Mouse (Mus musculus) neural tube, embryonic 14.5 days (tissue): ENCODE results near the gene Rac2. TPM values are rescaled to one million over a fixed set of nuclear protein-coding genes. Genes with fewer than 3 reads are reported as not detected.

Experiments used
- ATAC-seq: fragments of 200-750 bp; cut with Nextera tagmentation; 2 replicates; pipeline ENCODE4 v1.8.0; 2017; ENCODE audit warnings: low read depth, mild to moderate bottlenecking, moderate TSS enrichment, moderate library complexity
- H3K27ac ChIP-seq: fragments of 300-500 bp; sonication (generic); 2 replicates; pipeline ENCODE4 v1.5.1; 2014; ENCODE audit warnings: low read depth, mild to moderate bottlenecking, control low read depth, low read length, moderate library complexity, mixed read lengths
- H3K27me3 ChIP-seq: fragments of 300-500 bp; sonication (generic); 2 replicates; pipeline ENCODE4 v1.6.1; 2014; ENCODE audit warnings: low read length; ENCODE audit not compliant: control insufficient read depth, insufficient read depth
- H3K36me3 ChIP-seq: fragments of 300-500 bp; sonication (generic); 2 replicates; pipeline ENCODE4 v1.6.1; 2014; ENCODE audit warnings: low read length, mixed read lengths; ENCODE audit not compliant: control insufficient read depth, insufficient read depth
- H3K4me1 ChIP-seq: fragments of 300-500 bp; sonication (generic); 2 replicates; pipeline ENCODE4 v1.6.1; 2014; ENCODE audit warnings: low read length; ENCODE audit not compliant: control insufficient read depth, insufficient read depth
- H3K4me2 ChIP-seq: fragments of 300-500 bp; sonication (generic); 2 replicates; pipeline ENCODE4 v1.6.1; 2014; ENCODE audit warnings: mild to moderate bottlenecking, low read depth, low read length, control low read depth
- H3K4me3 ChIP-seq: fragments of 300-500 bp; sonication (generic); 2 replicates; pipeline ENCODE4 v1.5.1; 2014; ENCODE audit warnings: low read depth, low read length, control low read depth, mixed read lengths
- H3K9ac ChIP-seq: fragments of 300-500 bp; sonication (generic); replicated peaks from 2 replicates; pipeline ENCODE4 v1.6.1; 2014; ENCODE audit warnings: low read depth, mild to moderate bottlenecking, control low read depth, low read length, mixed read lengths
- H3K9me3 ChIP-seq: fragments of 300-500 bp; sonication (generic); 2 replicates; pipeline ENCODE4 v1.6.1; 2016; ENCODE audit warnings: low read length; ENCODE audit not compliant: control insufficient read depth
- WGBS: fragments of 180-500 bp; shearing (Covaris S2); extraction: QIAGEN DNeasy Blood & Tissue Kit; methylation state at CpG from one replicate; pipeline ENCODE4 v1.1.7; 2014; 5-methylcytosine and 5-hydroxymethylcytosine counted together
- polyA plus RNA-seq: library from polyadenylated mRNA; unstranded; fragments of >200 nt; fragmentation: Nextera tagmentation; extraction: Ambion mirVana; gene quantifications from 2 replicates; pipeline ENCODE4 v1.2.1, GENCODE M21; 2014

The Rac2 gene
- polyA plus RNA-seq, 1 experiment from 2014 or later: 6.9 TPM

GRCm38 (mm10) chr15:78599529-78600193, 27.1 kb upstream of the Rac2 start:
- no peaks in the 10 kb centered on the region for H3K27me3 ChIP-seq
- no peak overlapping the region for H3K27ac ChIP-seq
- no peak for ATAC-seq
- no peak overlapping the region for H3K9ac ChIP-seq
- no peaks in the 10 kb centered on the region for H3K36me3 ChIP-seq
- no peaks in the 10 kb centered on the region for H3K9me3 ChIP-seq
- no peak overlapping the region for H3K4me3 ChIP-seq
- H3K4me2 ChIP-seq: no peak overlapping the region
- no peaks in the 10 kb centered on the region for H3K4me1 ChIP-seq
- WGBS: 83% methylated on average over 13 of the region's 13 CpGs

- no peak for ATAC-seq
- H3K27ac ChIP-seq: no peak overlapping the region
- H3K9ac ChIP-seq: no peak overlapping the region
- H3K27me3 ChIP-seq: no peaks in the 10 kb centered on the region
- H3K36me3 ChIP-seq: no peaks in the 10 kb centered on the region
- no peaks in the 10 kb centered on the region for H3K9me3 ChIP-seq
- no peak overlapping the region for H3K4me2 ChIP-seq
- 96% methylated on average over 6 of the region's 6 CpGs for WGBS
- H3K4me1 ChIP-seq: no peaks in the 10 kb centered on the region
- H3K4me3 ChIP-seq: no peak overlapping the region
These were observed 26.5 kb upstream of the Rac2 start for GRCm38 (mm10) chr15:78599124-78599523.

- no peak for ATAC-seq
- no peak overlapping the region for H3K4me3 ChIP-seq
- no peaks in the 10 kb centered on the region for H3K36me3 ChIP-seq
- 69% methylated on average over 4 of the region's 4 CpGs for WGBS
- no peaks in the 10 kb centered on the region for H3K9me3 ChIP-seq
- H3K4me2 ChIP-seq: no peak overlapping the region
- H3K27ac ChIP-seq: no peak overlapping the region
- no peak overlapping the region for H3K9ac ChIP-seq
- no peaks in the 10 kb centered on the region for H3K27me3 ChIP-seq
- no peaks in the 10 kb centered on the region for H3K4me1 ChIP-seq
These were observed 25.1 kb upstream of the Rac2 start for GRCm38 (mm10) chr15:78597729-78598128.

- no peak within 1 kb of the TSS for H3K27ac ChIP-seq
- no peak within 1 kb of the TSS for H3K4me3 ChIP-seq
- WGBS: 81% methylated on average over 7 of the region's 7 CpGs
- no peaks in the 10 kb centered on the region for H3K27me3 ChIP-seq
- no peaks in the 10 kb centered on the region for H3K36me3 ChIP-seq
- no peak for ATAC-seq
- H3K9ac ChIP-seq: no peak within 1 kb of the TSS
- H3K4me2 ChIP-seq: no peak within 1 kb of the TSS
- H3K4me1 ChIP-seq: no peaks in the 10 kb centered on the region
- H3K9me3 ChIP-seq: no peaks in the 10 kb centered on the region
These were observed 24.3 kb upstream of the Rac2 start, which contains the start of gene Cyth4 for GRCm38 (mm10) chr15:78596914-78597313. Cyth4 (plus strand) TSS chr15:78597047.

GRCm38 (mm10) chr15:78596504-78596903, 23.9 kb upstream of the Rac2 start:
- H3K4me3 ChIP-seq: no peak overlapping the region
- no peaks in the 10 kb centered on the region for H3K36me3 ChIP-seq
- H3K9me3 ChIP-seq: no peaks in the 10 kb centered on the region
- no peaks in the 10 kb centered on the region for H3K4me1 ChIP-seq
- no peak overlapping the region for H3K27ac ChIP-seq
- H3K4me2 ChIP-seq: no peak overlapping the region
- 88% methylated on average over 6 of the region's 6 CpGs for WGBS
- ATAC-seq: no peak
- H3K27me3 ChIP-seq: no peaks in the 10 kb centered on the region
- no peak overlapping the region for H3K9ac ChIP-seq

- H3K4me2 ChIP-seq: no peak overlapping the region
- WGBS: 57% methylated on average over 5 of the region's 5 CpGs
- no peaks in the 10 kb centered on the region for H3K27me3 ChIP-seq
- H3K9ac ChIP-seq: no peak overlapping the region
- H3K36me3 ChIP-seq: no peaks in the 10 kb centered on the region
- no peak overlapping the region for H3K4me3 ChIP-seq
- no peaks in the 10 kb centered on the region for H3K9me3 ChIP-seq
- H3K4me1 ChIP-seq: no peaks in the 10 kb centered on the region
- no peak overlapping the region for H3K27ac ChIP-seq
- ATAC-seq: no peak
These were observed 22.9 kb upstream of the Rac2 start for GRCm38 (mm10) chr15:78595468-78595867.

- Histone ChIP-seq H3K9me3 (no peaks in the 10 kb centered on the region), H3K36me3 (no peaks in the 10 kb centered on the region), H3K4me1 (no peaks in the 10 kb centered on the region), H3K4me2 (no peak overlapping the region), H3K27ac (no peak overlapping the region), H3K9ac (no peak overlapping the region), H3K4me3 (no peak overlapping the region), H3K27me3 (no peaks in the 10 kb centered on the region)
- WGBS: 93% methylated on average over 2 of the region's 2 CpGs
- no peak for ATAC-seq
These were observed 22.2 kb upstream of the Rac2 start for GRCm38 (mm10) chr15:78594831-78595230.

- no peak overlapping the region for H3K4me2 ChIP-seq
- H3K9ac ChIP-seq: no peak overlapping the region
- no peaks in the 10 kb centered on the region for H3K4me1 ChIP-seq
- no peak for ATAC-seq
- whole genome bisulfite sequencing: 85% methylated on average over 7 of the region's 7 CpGs
- no peaks in the 10 kb centered on the region for H3K9me3 ChIP-seq
- H3K36me3 ChIP-seq: no peaks in the 10 kb centered on the region
- no peak overlapping the region for H3K27ac ChIP-seq
- no peaks in the 10 kb centered on the region for H3K27me3 ChIP-seq
- H3K4me3 ChIP-seq: no peak overlapping the region
These were observed 21.4 kb upstream of the Rac2 start for GRCm38 (mm10) chr15:78593896-78594425.

- WGBS: 82% methylated on average over 14 of the region's 14 CpGs
- no peak overlapping the region for H3K4me3 ChIP-seq
- no peaks in the 10 kb centered on the region for H3K27me3 ChIP-seq
- no peak overlapping the region for H3K4me2 ChIP-seq
- ATAC-seq: no peak
- H3K27ac ChIP-seq: no peak overlapping the region
- H3K9ac ChIP-seq: no peak overlapping the region
- H3K4me1 ChIP-seq: no peaks in the 10 kb centered on the region
- H3K36me3 ChIP-seq: no peaks in the 10 kb centered on the region
- H3K9me3 ChIP-seq: no peaks in the 10 kb centered on the region
These were observed 19.9 kb upstream of the Rac2 start for GRCm38 (mm10) chr15:78592452-78592968.
